Mouse (Mus musculus) testis, adult 2 months (tissue): ENCODE measurements around the gene Duxf3.
"Not testable (repeated sequence)": the region's sequence is repeated elsewhere in the genome, so short reads cannot be mapped to it uniquely, and the experiment has no call there.

Experiments used
- CTCF ChIP-seq: fragments of 200-500 bp; IDR thresholded peaks from 2 replicates; pipeline ENCODE4 v1.5.1; 2012; ENCODE audit warnings: low read depth, mild to moderate bottlenecking, inconsistent platforms, low read length, moderate library complexity; ENCODE audit not compliant: control insufficient read depth, insufficient read depth, insufficient replicate concordance
- POLR2A ChIP-seq: fragments of 200-500 bp; IDR thresholded peaks from 2 replicates; pipeline ENCODE4 v1.6.1; 2012; ENCODE audit warnings: low read depth, mild to moderate bottlenecking, inconsistent platforms, low read length, moderate library complexity; ENCODE audit not compliant: control insufficient read depth

- TF ChIP-seq CTCF, POLR2A: not testable (repeated sequence)
Observed at GRCm38 (mm10) chr10:58226357-58226756, 6.1 kb downstream of the Duxf3 start.
